Mouse (Mus musculus) ES-E14 (cell line): Measurements from ENCODE around the gene Gnb5. TPM values are rescaled to one million over a fixed set of nuclear protein-coding genes. Genes with fewer than 3 reads are reported as not detected.
A peak's percentile ranks its signal among the peaks of the same experiment; 100 is the strongest.

Experiments used
- DNase-seq: peaks from one replicate; pipeline ENCODE4 v3.0.0-alpha.2; 2013; ENCODE audit warnings: low read depth, low spot score
- H3K27ac ChIP-seq: 2 replicates; pipeline ENCODE4 v1.5.1; 2012; ENCODE audit warnings: low read depth, mild to moderate bottlenecking, low read length, moderate library complexity, mixed read lengths; ENCODE audit not compliant: poor library complexity, insufficient read depth, severe bottlenecking
- H3K36me3 ChIP-seq: 2 replicates; pipeline ENCODE4 v1.6.1; 2012; ENCODE audit warnings: mild to moderate bottlenecking, low read length, moderate library complexity, mixed read lengths; ENCODE audit not compliant: control insufficient read depth, poor library complexity, insufficient read depth, severe bottlenecking
- H3K4me1 ChIP-seq, 2 experiments: fragments of 150-350 bp in 1 of 2; sonication (generic) in 1 of 2; 2 replicates each; pipeline ENCODE4 v1.6.1; 2012; ENCODE audit warnings: low read length in 2 of 2, mild to moderate bottlenecking in 1 of 2, mixed read lengths in 1 of 2; ENCODE audit not compliant: control insufficient read depth in 2 of 2, insufficient read depth in 2 of 2, poor library complexity in 1 of 2
- H3K4me3 ChIP-seq, 2 experiments: fragments of 150-350 bp in 1 of 2; sonication (generic) in 1 of 2; 2 replicates each; pipeline ENCODE4 v1.5.1; 2012; ENCODE audit warnings: low read length in 2 of 2, low read depth in 1 of 2, mild to moderate bottlenecking in 1 of 2, mixed read lengths in 1 of 2; ENCODE audit not compliant: insufficient read depth in 1 of 2, poor library complexity in 1 of 2, severe bottlenecking in 1 of 2
- H3K9ac ChIP-seq: 2 replicates; pipeline ENCODE4 v1.6.1; 2012; ENCODE audit warnings: low read depth, mild to moderate bottlenecking, low read length, mixed read lengths; ENCODE audit not compliant: poor library complexity, insufficient read depth, severe bottlenecking
- H3K9me3 ChIP-seq: fragments of 150-350 bp; sonication (generic); 2 replicates; pipeline ENCODE4 v1.6.1; 2012; ENCODE audit warnings: low read depth, mild to moderate bottlenecking, low read length; ENCODE audit not compliant: control insufficient read depth, insufficient read depth
- CHD2 ChIP-seq: IDR thresholded peaks from 2 replicates; pipeline ENCODE4 v1.6.1; 2014; ENCODE audit warnings: mild to moderate bottlenecking, low read depth, low read length, inconsistent platforms
- HCFC1 ChIP-seq: IDR thresholded peaks from 2 replicates; pipeline ENCODE4 v1.6.1; 2012; ENCODE audit warnings: low read length, inconsistent platforms, borderline replicate concordance; ENCODE audit not compliant: insufficient read depth
- MAFK ChIP-seq: IDR thresholded peaks from 2 replicates; pipeline ENCODE4 v1.6.1; 2014; ENCODE audit warnings: mild to moderate bottlenecking, low read depth, low read length, inconsistent platforms; ENCODE audit not compliant: insufficient read depth
- ZC3H11A ChIP-seq: IDR thresholded peaks from 2 replicates; pipeline ENCODE4 v1.6.1; 2012; ENCODE audit warnings: low read depth, mild to moderate bottlenecking, inconsistent platforms, low read length, borderline replicate concordance
- ZNF384 ChIP-seq: IDR thresholded peaks from 2 replicates; pipeline ENCODE4 v1.6.1; 2012; ENCODE audit warnings: low read depth, low read length, inconsistent platforms
- in situ Hi-C, 2 experiments: fragments of 600-800 bp; cut with MboI; formaldehyde crosslinking; loops; one replicate each; pipeline ENCODE4 v1.15.1; 2025; ENCODE audit warnings: low sequenced_read_pairs in 2 of 2, inconsistent platforms in 1 of 2; ENCODE audit not compliant: unreplicated experiment in 2 of 2
- total RNA-seq: library from RNA; depleted of rRNA; stranded (reverse); fragments of 300-350 nt; gene quantifications from 2 replicates; pipeline ENCODE4 v1.2.3, GENCODE M21; 2012

Gene Gnb5
- total RNA-seq, 1 experiment, result 5.7 TPM

DNA sequence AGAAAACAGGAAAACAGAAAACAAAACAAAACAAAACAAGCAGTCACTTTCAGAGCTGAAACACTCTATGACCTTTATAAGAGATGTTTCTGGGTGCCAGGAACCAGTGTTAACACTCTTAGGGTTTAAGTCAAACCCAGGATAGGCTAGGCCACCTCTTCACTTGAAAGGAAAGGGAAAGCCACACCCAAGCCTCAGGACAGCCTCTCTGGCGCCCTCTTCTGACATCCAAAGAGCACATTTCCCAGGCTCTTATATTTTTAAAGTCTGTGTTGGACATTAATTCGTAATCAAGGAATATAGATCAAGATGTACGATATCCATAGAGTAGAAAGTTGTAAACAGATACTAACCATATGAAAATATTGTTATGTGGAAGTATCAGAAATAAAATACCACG lies 16.5 kb upstream of the Gnb5 start:
- H3K9me3 ChIP-seq, result no peaks in the 10 kb centered on the region
- DNase-seq, result peak; percentile 65
- H3K27ac ChIP-seq, result no peak overlapping the region
- no peak overlapping the region for H3K9ac ChIP-seq
- H3K36me3 ChIP-seq, result no peaks in the 10 kb centered on the region
- peaks cover 3 to 12% of the 10 kb centered on the region in 2 experiments; a peak in 3 of 4 replicates for H3K4me1 ChIP-seq
- no peak for TF ChIP-seq MAFK
- TF ChIP-seq ZC3H11A, result no peak
- TF ChIP-seq ZNF384, result no peak
- no peak for TF ChIP-seq CHD2
- TF ChIP-seq HCFC1, result no peak
- in situ Hi-C loops, result no loop called here
- no peak overlapping the region for H3K4me3 ChIP-seq

DNA sequence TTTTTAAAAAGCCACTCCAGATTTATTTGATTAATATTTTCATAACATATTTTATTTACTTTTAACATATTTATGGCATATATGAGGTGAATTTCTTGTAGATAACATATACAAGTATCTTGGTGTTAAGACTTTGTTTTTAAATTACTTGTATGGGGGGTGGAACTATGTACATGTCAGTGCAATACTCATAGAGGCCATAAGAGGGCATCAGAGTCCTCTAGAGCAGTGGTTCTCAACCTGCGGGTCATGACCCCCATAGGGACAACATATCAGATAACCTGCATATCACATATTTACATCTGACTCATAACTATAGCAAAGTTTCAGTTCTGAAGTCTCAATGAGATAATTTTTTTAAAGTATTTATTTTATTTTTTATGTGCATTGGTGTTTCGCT lies 6.7 kb upstream of the Gnb5 start:
- DNase-seq, result peak; percentile 51
- in situ Hi-C loops, result no loop called here

DNA sequence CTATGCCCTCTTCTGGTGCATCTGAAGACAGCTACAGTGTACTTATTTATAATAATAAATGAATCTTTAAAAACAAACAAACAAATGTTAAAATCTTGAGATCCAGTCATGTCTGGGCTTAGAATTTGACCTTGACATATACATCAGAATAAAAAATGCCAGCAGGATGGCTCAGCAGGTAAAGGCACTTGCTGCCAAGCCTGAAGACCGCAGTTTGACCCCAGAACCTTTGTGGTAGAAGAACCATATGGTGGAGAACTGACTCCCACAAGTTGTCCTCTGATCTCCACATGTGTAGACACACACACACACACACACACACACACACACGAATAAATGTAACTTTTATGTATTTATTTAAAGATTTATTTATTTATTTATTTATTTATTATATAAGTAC lies 3.1 kb upstream of the Gnb5 start:
- H3K4me3 ChIP-seq, result no peak overlapping the region
- no peak for DNase-seq
- in situ Hi-C loops, result no loop called here
- H3K27ac ChIP-seq, result peak overlapping the region; percentile 79; the same call in 1 of the 2 replicates
- H3K9me3 ChIP-seq, result no peaks in the 10 kb centered on the region
- peaks cover 0 to 2% of the 10 kb centered on the region in 2 experiments; a peak in 1 of 4 replicates for H3K4me1 ChIP-seq
- no peak for TF ChIP-seq HCFC1
- TF ChIP-seq CHD2, result no peak
- no peak for TF ChIP-seq MAFK
- TF ChIP-seq ZNF384, result no peak
- no peak for TF ChIP-seq ZC3H11A
- H3K36me3 ChIP-seq, result no peaks in the 10 kb centered on the region
- no peak overlapping the region for H3K9ac ChIP-seq

More for the DNA sequence above, 6.7 kb upstream of the Gnb5 start:
- Histone ChIP-seq H3K4me1 (peaks cover 0 to 2% of the 10 kb centered on the region in 2 experiments; a peak in 1 of 4 replicates), H3K9ac (no peak overlapping the region), H3K4me3 (no peak overlapping the region), H3K9me3 (no peaks in the 10 kb centered on the region), H3K27ac (no peak overlapping the region), H3K36me3 (no peaks in the 10 kb centered on the region)
- TF ChIP-seq CHD2, result peak; percentile 97
- TF ChIP-seq MAFK, result no peak
- peak; percentile 52; the same call in 1 of the 2 replicates for TF ChIP-seq ZC3H11A

DNA sequence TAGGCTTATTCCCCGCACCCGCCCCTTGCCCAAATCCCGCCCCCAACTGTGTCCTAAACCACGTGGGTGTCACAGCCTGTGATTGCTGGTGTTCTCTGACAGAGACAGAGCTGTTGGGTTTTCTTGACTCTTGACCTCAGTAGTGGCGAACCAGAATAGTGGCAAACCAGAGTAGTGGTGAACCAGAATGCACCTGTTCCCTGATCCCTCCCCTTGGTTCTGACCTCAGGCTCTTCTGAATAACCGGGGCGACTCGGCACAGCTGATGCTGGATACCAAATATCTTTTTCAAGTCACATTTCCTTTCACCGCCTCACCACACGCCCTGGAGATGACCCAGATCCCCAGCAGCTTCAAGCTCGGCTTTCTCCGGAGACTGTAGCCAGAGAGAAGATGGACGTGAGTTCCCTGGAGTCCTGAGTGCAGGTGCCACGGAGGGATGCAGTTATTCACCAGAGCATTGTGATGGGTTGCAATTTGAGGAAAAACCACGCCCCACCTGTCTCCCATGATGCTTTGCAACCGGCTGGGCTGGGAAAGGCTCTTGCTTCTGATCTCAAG lies 2.3 kb upstream of the Gnb5 start:
- no peak for TF ChIP-seq ZNF384
- TF ChIP-seq HCFC1, result no peak
- TF ChIP-seq ZC3H11A, result no peak
- TF ChIP-seq MAFK, result no peak
- TF ChIP-seq CHD2, result no peak
- Histone ChIP-seq H3K27ac (peak overlapping the region; percentile 79), H3K4me1 (peaks cover 0 to 2% of the 10 kb centered on the region in 2 experiments; a peak in 1 of 4 replicates), H3K4me3 (peak overlapping the region; percentile 61 to 69), H3K9ac (peak overlapping the region; percentile 70), H3K36me3 (no peaks in the 10 kb centered on the region), H3K9me3 (no peaks in the 10 kb centered on the region)
- peak; percentile 91 for DNase-seq
- in situ Hi-C loops, result no loop called here

DNA sequence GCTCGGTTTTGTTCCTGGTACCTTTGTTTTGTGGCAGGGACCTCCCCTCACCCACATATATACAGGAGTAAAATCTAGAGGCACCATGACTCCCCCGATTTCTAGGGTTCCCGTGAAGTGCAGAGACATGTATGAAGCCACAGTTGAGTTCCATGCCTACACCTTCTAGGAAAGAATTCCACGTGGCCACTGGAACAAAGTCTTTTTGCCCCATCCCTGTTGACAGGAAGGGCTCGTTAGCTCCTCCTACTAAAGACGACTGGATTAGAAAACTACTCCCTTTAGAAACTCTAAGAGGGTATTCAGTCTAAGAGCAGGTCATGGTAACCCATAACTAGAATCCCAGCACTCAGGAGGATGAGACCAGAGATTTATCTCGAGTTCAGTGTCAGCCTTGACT lies 1.8 kb upstream of the Gnb5 start:
- no peak for TF ChIP-seq ZNF384
- no peak for TF ChIP-seq MAFK
- TF ChIP-seq ZC3H11A, result no peak
- no peak for TF ChIP-seq HCFC1
- TF ChIP-seq CHD2, result no peak

More for the DNA sequence above, 1.8 kb upstream of the Gnb5 start:
- Histone ChIP-seq H3K9ac (peak overlapping the region; percentile 54; the same call in 1 of the 2 replicates), H3K27ac (peak overlapping the region; percentile 79), H3K4me1 (peaks cover 0 to 2% of the 10 kb centered on the region in 2 experiments; a peak in 1 of 4 replicates), H3K4me3 (peak overlapping the region; percentile 61 to 69), H3K9me3 (no peaks in the 10 kb centered on the region), H3K36me3 (no peaks in the 10 kb centered on the region)
- in situ Hi-C loops, result no loop called here
- DNase-seq, result no peak
